Mouse (Mus musculus): ENCODE results near the gene BC049715.
"Not testable (repeated sequence)": the region's sequence is repeated elsewhere in the genome, so short reads cannot be mapped to it uniquely, and the experiment has no call there.

DNA sequence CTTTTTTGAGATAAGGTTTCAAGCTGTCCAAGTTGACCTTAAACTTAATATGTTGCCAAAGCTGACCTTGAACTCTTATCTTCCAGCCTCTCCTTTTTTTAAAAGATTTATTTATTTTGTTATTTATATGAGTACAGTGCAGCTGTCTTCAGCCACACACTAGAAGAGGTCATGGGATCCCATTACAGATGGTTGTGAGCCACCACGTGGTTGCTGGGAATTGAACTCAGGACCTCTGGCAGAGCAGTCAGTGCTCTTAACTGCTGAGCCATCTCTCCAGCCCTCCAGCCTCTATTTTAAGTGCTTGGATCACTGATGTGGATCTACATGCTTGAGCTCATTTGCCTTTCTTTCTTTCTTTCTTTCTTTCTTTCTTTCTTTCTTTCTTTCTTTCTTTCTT, 57.3 kb downstream of the BC049715 start:
- not testable (repeated sequence) for TF ChIP-seq CTCF (IDR thresholded peaks at IDR 0.05; ENCODE audit: control insufficient read depth, insufficient read depth, low read length); POLR2A (IDR thresholded peaks at IDR 0.05; ENCODE audit: borderline replicate concordance, control insufficient read depth, low read depth, low read length)
